In the genomic region with DNA sequence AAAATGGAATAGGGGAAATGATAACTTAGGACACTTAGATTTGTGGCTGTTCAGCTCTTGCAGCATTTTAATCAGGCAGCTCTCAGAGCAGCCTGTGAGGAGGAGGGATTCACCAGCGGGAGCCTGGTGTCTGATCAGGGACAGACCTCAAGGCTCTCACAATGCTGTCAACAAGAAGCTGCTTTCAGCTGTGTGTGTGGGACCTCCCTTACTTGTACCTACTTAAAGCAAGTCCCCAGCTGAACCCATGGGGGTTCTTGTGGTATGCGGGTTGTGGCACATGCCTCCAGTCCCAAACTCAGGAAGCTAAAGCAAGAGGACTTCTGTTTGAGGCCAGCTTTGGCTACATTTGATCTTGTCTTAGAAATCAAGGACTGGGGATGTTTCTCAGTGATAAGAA, we compare ENCODE assay signal across 15 mouse cellular contexts. TPM values are rescaled to one million over a fixed set of nuclear protein-coding genes. Genes with fewer than 3 reads are reported as not detected.
DNase-seq lines count a peak whose midpoint lies in the region; ATAC-seq lines count a peak whose summit lies in the region.
"Had no signal": no experiment of that assay in that cellular context is flagged by ENCODE, and none has a peak within 500 bp of the region (broad histone marks: within the 10 kb centered on the region; RNA-seq: fewer than 3 reads in every experiment).

No protein-coding gene starts in this region.

- peak; percentile 61 to 67 for ATAC-seq in hematopoietic stem cell, adult 5-6 weeks (replicated peaks in 1 of 2; ENCODE audit: insufficient read depth in 1 of 2, low FRiP score in 2 of 2, low TSS enrichment in 1 of 2, low read depth in 1 of 2, poor library complexity in 2 of 2, severe bottlenecking in 2 of 2)
- ATAC-seq: activated CD4-positive, CD25-positive, alpha-beta regulatory T cell, adult 4 months; hindbrain, embryonic 16.5 days; lung, postnatal 0 days had no signal

- DNase-seq in layer of hippocampus, adult 18-20 months (ENCODE audit: low spot score in 2 of 2) = peak; percentile 61 to 77
- no peak for DNase-seq in layer of hippocampus, postnatal 25 days (ENCODE audit: extremely low spot score in 1 of 2, low spot score in 1 of 2)
- peak; percentile 14 for DNase-seq in thymus, postnatal 14 days
- no peak for DNase-seq in thymus, postnatal 36 days
- no peak for DNase-seq in cerebellum, adult 9-11 months
- no peak for DNase-seq in cerebellum, postnatal 4 days (ENCODE audit: low spot score in 2 of 2)
- DNase-seq: adrenal gland, postnatal 25 days; cerebellum, adult 8-10 months; gastrocnemius, postnatal 14 days; heart, postnatal 10 days; kidney, adult 9 months had no signal

RNA-seq across cellular contexts. Expression of a gene that starts 50.9 kb away (rescaled TPM):
- total RNA-seq in layer of hippocampus, adult 18-20 months (2021) = 10 to 100 TPM; 86.1 to 90.8 TPM
- total RNA-seq in layer of hippocampus, postnatal 25 days (2021) = 10 to 100 TPM; 82.0 to 83.5 TPM
- 234 and 243 TPM in 2 replicates for total RNA-seq in hematopoietic stem cell, adult 5-6 weeks (2017)

Comparison
In these comparisons a context has a peak if more than half of its experiments do, and no peak if none do; other contexts are left out.
1. DNase-seq: peak in layer of hippocampus, adult 18-20 months (2 of 2) and thymus, postnatal 14 days (single experiment); none in layer of hippocampus, postnatal 25 days (0 of 2), thymus, postnatal 36 days (0 of 2), cerebellum, adult 9-11 months (single experiment) and cerebellum, postnatal 4 days (0 of 2).